Mouse (Mus musculus) MEL (cell line): Measurements from ENCODE around the gene Cd101. TPM values are rescaled to one million over a fixed set of nuclear protein-coding genes. Genes with fewer than 3 reads are reported as not detected.

Experiments used
- DNase-seq: peaks from one replicate; pipeline ENCODE4 v3.0.0; 2011; ENCODE audit warnings: low read depth, low spot score
- H3K27ac ChIP-seq: 2 replicates; pipeline ENCODE4 v1.5.1; 2012; ENCODE audit warnings: low read depth, mild to moderate bottlenecking, control low read depth, low read length, moderate library complexity; ENCODE audit not compliant: control insufficient read depth
- H3K27me3 ChIP-seq, 2 experiments: fragments of 150-350 bp in 1 of 2; sonication (generic) in 1 of 2; 2 replicates each; pipeline ENCODE4 v1.6.1; 2012; ENCODE audit warnings: low read length in 2 of 2, mild to moderate bottlenecking in 2 of 2, improper control_type of control experiment in 1 of 2, moderate library complexity in 1 of 2; ENCODE audit not compliant: insufficient read depth in 2 of 2, control insufficient read depth in 1 of 2
- H3K36me3 ChIP-seq, 2 experiments: 2 replicates each; pipeline ENCODE4 v1.6.1; 2012 to 2014; ENCODE audit warnings: low read length in 2 of 2, improper control_type of control experiment in 1 of 2, inconsistent platforms in 1 of 2, mild to moderate bottlenecking in 1 of 2; ENCODE audit not compliant: insufficient read depth in 2 of 2, control insufficient read depth in 1 of 2
- H3K4me1 ChIP-seq, 2 experiments: fragments of 150-350 bp in 1 of 2; sonication (generic) in 1 of 2; 2 replicates each; pipeline ENCODE4 v1.6.1; 2012; ENCODE audit warnings: low read length in 2 of 2, improper control_type of control experiment in 1 of 2, mild to moderate bottlenecking in 1 of 2; ENCODE audit not compliant: insufficient read depth in 2 of 2, control insufficient read depth in 1 of 2
- H3K4me3 ChIP-seq, 2 experiments: fragments of 150-350 bp in 1 of 2; sonication (generic) in 1 of 2; 2 replicates each; pipeline ENCODE4 v1.5.1; 2012; ENCODE audit warnings: low read depth in 2 of 2, low read length in 2 of 2, mild to moderate bottlenecking in 2 of 2, moderate library complexity in 2 of 2, control low read depth in 1 of 2, improper control_type of control experiment in 1 of 2; ENCODE audit not compliant: control insufficient read depth in 1 of 2, insufficient read depth in 1 of 2
- H3K79me2 ChIP-seq: 2 replicates; pipeline ENCODE4 v1.6.1; 2012; ENCODE audit warnings: mild to moderate bottlenecking, low read length, moderate library complexity; ENCODE audit not compliant: control insufficient read depth, poor library complexity, insufficient read depth
- H3K9ac ChIP-seq: 2 replicates; pipeline ENCODE4 v1.6.1; 2012; ENCODE audit warnings: low read depth, mild to moderate bottlenecking, control low read depth, low read length, moderate library complexity; ENCODE audit not compliant: control insufficient read depth, poor library complexity, severe bottlenecking
- H3K9me3 ChIP-seq: fragments of 150-350 bp; sonication (generic); replicated peaks from 2 replicates; pipeline ENCODE4 v1.6.1; 2012; ENCODE audit warnings: mild to moderate bottlenecking, low read length, improper control_type of control experiment, moderate library complexity; ENCODE audit not compliant: insufficient read depth
- CTCF ChIP-seq, 3 experiments: IDR thresholded peaks in 2 of 3; conservative IDR thresholded peaks in 1 of 3; 2 replicates each; pipeline ENCODE4 v1.5.1; 2011 to 2012; ENCODE audit warnings: low read length in 3 of 3, low read depth in 2 of 3, mild to moderate bottlenecking in 2 of 3, improper control_type of control experiment in 1 of 3, inconsistent platforms in 1 of 3, mixed read lengths in 1 of 3, moderate library complexity in 1 of 3; ENCODE audit not compliant: control insufficient read depth in 1 of 3, insufficient read depth in 1 of 3, poor library complexity in 1 of 3, severe bottlenecking in 1 of 3
- ETS1 ChIP-seq: IDR thresholded peaks from 2 replicates; pipeline ENCODE4 v1.6.1; 2012; ENCODE audit warnings: low read depth, mild to moderate bottlenecking, inconsistent platforms, low read length, improper control_type of control experiment, moderate library complexity
- GABPA ChIP-seq: IDR thresholded peaks from 2 replicates; pipeline ENCODE4 v1.6.1; 2012; ENCODE audit warnings: low read depth, mild to moderate bottlenecking, inconsistent platforms, low read length, improper control_type of control experiment, moderate library complexity
- JUND ChIP-seq: IDR thresholded peaks from 2 replicates; pipeline ENCODE4 v1.6.1; 2011; ENCODE audit warnings: low read depth, mild to moderate bottlenecking, improper control_type of control experiment, low read length
- MAFK ChIP-seq: IDR thresholded peaks from 2 replicates; pipeline ENCODE4 v1.6.1; 2011; ENCODE audit warnings: low read depth, mild to moderate bottlenecking, low read length, improper control_type of control experiment, borderline replicate concordance
- MAZ ChIP-seq: IDR thresholded peaks from 2 replicates; pipeline ENCODE4 v1.6.1; 2012; ENCODE audit warnings: low read depth, mild to moderate bottlenecking, inconsistent platforms, low read length, improper control_type of control experiment
- MEF2A ChIP-seq: IDR thresholded peaks from 2 replicates; pipeline ENCODE4 v1.6.1; 2014; ENCODE audit warnings: low read depth, mild to moderate bottlenecking, inconsistent platforms, low read length, improper control_type of control experiment; ENCODE audit not compliant: poor library complexity, insufficient replicate concordance, severe bottlenecking; ENCODE audit errors: extremely low read depth
- MXI1 ChIP-seq: IDR thresholded peaks from 2 replicates; pipeline ENCODE4 v1.6.1; 2011; ENCODE audit warnings: mild to moderate bottlenecking, low read depth, low read length, improper control_type of control experiment
- MYB ChIP-seq: IDR thresholded peaks from 2 replicates; pipeline ENCODE4 v1.6.1; 2011; ENCODE audit warnings: mild to moderate bottlenecking, low read depth, low read length, improper control_type of control experiment
- MYC ChIP-seq: IDR thresholded peaks from 2 replicates; pipeline ENCODE4 v1.6.1; 2011; ENCODE audit warnings: low read depth, mild to moderate bottlenecking, low read length, improper control_type of control experiment, moderate library complexity
- NELFE ChIP-seq: IDR thresholded peaks from 2 replicates; pipeline ENCODE4 v1.6.1; 2011; ENCODE audit warnings: low read depth, low read length, improper control_type of control experiment
- POLR2AphosphoS2 ChIP-seq: IDR thresholded peaks from 2 replicates; pipeline ENCODE4 v1.6.1; 2011; ENCODE audit warnings: low read length, improper control_type of control experiment
- RAD21 ChIP-seq: IDR thresholded peaks from 2 replicates; pipeline ENCODE4 v1.6.1; 2011; ENCODE audit warnings: mild to moderate bottlenecking, low read depth, low read length, improper control_type of control experiment
- RCOR1 ChIP-seq: IDR thresholded peaks from 2 replicates; pipeline ENCODE4 v1.6.1; 2012; ENCODE audit warnings: low read depth, mild to moderate bottlenecking, inconsistent platforms, low read length, improper control_type of control experiment
- SMC3 ChIP-seq: IDR thresholded peaks from 2 replicates; pipeline ENCODE4 v1.6.1; 2011; ENCODE audit warnings: low read depth, low read length, improper control_type of control experiment
- TAL1 ChIP-seq: IDR thresholded peaks from 2 replicates; pipeline ENCODE4 v1.6.1; 2012; ENCODE audit warnings: mild to moderate bottlenecking, inconsistent platforms, low read length, moderate library complexity, mixed read lengths
- TCF12 ChIP-seq: IDR thresholded peaks from 2 replicates; pipeline ENCODE4 v1.6.1; 2014; ENCODE audit warnings: low read depth, mild to moderate bottlenecking, inconsistent platforms, low read length, improper control_type of control experiment, moderate library complexity
- USF1 ChIP-seq: IDR thresholded peaks from 2 replicates; pipeline ENCODE4 v1.6.1; 2014; ENCODE audit warnings: low read depth, mild to moderate bottlenecking, inconsistent platforms, low read length, improper control_type of control experiment, moderate library complexity
- ZC3H11A ChIP-seq: IDR thresholded peaks from 2 replicates; pipeline ENCODE4 v1.6.1; 2012; ENCODE audit warnings: low read depth, mild to moderate bottlenecking, inconsistent platforms, low read length, improper control_type of control experiment
- ZKSCAN1 ChIP-seq: IDR thresholded peaks from 2 replicates; pipeline ENCODE4 v1.6.1; 2012; ENCODE audit warnings: low read depth, mild to moderate bottlenecking, inconsistent platforms, low read length, improper control_type of control experiment, moderate library complexity
- ZNF384 ChIP-seq: IDR thresholded peaks from 2 replicates; pipeline ENCODE4 v1.6.1; 2012; ENCODE audit warnings: low read depth, mild to moderate bottlenecking, inconsistent platforms, low read length, improper control_type of control experiment
- polyA plus RNA-seq, 2 experiments: library from polyadenylated mRNA; stranded (reverse) in 1 of 2; unstranded in 1 of 2; fragments of >175 nt in 1 of 2; fragments of >200 nt in 1 of 2; gene quantifications; 2 replicates each; pipeline versions ENCODE4 v1.2.1 to v1.2.4; 2012; ENCODE audit warnings: low replicate concordance in 2 of 2, low read depth in 1 of 2; ENCODE audit not compliant: insufficient read length in 2 of 2, insufficient read depth in 1 of 2, missing spikeins in 1 of 2
- total RNA-seq: library from RNA; depleted of rRNA; stranded (reverse); fragments of 300-350 nt; gene quantifications from 2 replicates; pipeline ENCODE4 v1.2.3, GENCODE M21; 2012

Cd101 gene
- total and polyA plus RNA-seq, 3 experiments = not detected

DNA sequence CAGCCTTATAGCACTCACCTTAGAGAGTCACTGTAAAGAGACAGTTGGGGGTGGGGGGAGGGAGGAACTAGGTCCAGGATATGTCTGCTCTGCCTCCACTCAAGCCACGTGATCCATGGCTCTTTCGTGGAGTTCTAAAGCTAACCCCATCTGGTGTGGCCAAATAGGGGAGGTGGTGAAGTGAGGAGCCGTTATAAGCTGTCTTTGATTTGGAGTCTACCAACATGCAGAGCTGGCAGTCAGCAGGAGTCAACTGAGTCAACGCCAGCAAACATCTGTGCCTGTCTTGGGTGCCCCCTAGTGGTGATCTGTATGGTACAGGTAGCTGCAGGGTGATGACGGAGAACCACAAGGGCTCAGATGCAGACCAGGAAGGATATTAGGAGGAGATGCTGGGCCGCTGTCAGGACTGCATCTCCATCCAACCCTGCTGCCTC is 30.4 kb downstream of the Cd101 start:
- Histone ChIP-seq H3K79me2 (no peaks in the 10 kb centered on the region), H3K9ac (no peak overlapping the region), H3K9me3 (no peaks in the 10 kb centered on the region), H3K4me1 (no peaks in the 10 kb centered on the region), H3K4me3 (no peak overlapping the region), H3K36me3 (no peaks in the 10 kb centered on the region), H3K27me3 (no peaks in the 10 kb centered on the region), H3K27ac (no peak overlapping the region)
- peak; percentile 49 for DNase-seq
- no peak for TF ChIP-seq MYC
- TF ChIP-seq SMC3 = peak; percentile 60
- peak; percentile 44 for TF ChIP-seq RAD21
- peak; percentile 68 to 74 (median 71) for TF ChIP-seq CTCF (IDR thresholded peaks at IDR 0.05 in 2 of 3, conservative IDR thresholded peaks at IDR 0.05 in 1 of 3; ENCODE audit: control insufficient read depth in 1 of 3, insufficient read depth in 1 of 3, low read depth in 2 of 3, low read length in 3 of 3, poor library complexity in 1 of 3, severe bottlenecking in 1 of 3)

- Histone ChIP-seq H3K27ac (no peak overlapping the region), H3K27me3 (no peaks in the 10 kb centered on the region)
- TF ChIP-seq ZNF384 = no peak
- TF ChIP-seq TCF12 = no peak
- TF ChIP-seq TAL1 = no peak
- TF ChIP-seq MAFK = no peak
- no peak for TF ChIP-seq MAZ
- no peak for TF ChIP-seq JUND
- TF ChIP-seq MXI1 = no peak
- TF ChIP-seq USF1 = no peak
- no peak for TF ChIP-seq ZC3H11A
- TF ChIP-seq ZKSCAN1 = no peak
- TF ChIP-seq GABPA = no peak
- no peak for TF ChIP-seq NELFE
- TF ChIP-seq POLR2AphosphoS2 = no peak
- no peak for TF ChIP-seq RCOR1
- no peak for TF ChIP-seq ETS1
- TF ChIP-seq MEF2A = no peak
- TF ChIP-seq MYB = no peak
Measured at GRCm38 (mm10) chr3:100997785-100998570, 31.4 kb downstream of the Cd101 start.

More at GRCm38 (mm10) chr3:100997785-100998570, 31.4 kb downstream of the Cd101 start:
- no peak for DNase-seq
- H3K9ac ChIP-seq = no peak overlapping the region
- H3K4me1 ChIP-seq = no peaks in the 10 kb centered on the region
- no peaks in the 10 kb centered on the region for H3K9me3 ChIP-seq
- H3K4me3 ChIP-seq = no peak overlapping the region
- no peaks in the 10 kb centered on the region for H3K36me3 ChIP-seq
- H3K79me2 ChIP-seq = no peaks in the 10 kb centered on the region
